Mouse (Mus musculus): ENCODE measurements at regions not wholly inside any gene's neighbourhood (a gene's known extent, or its start where the extent isn't known, plus 50 kb on each side); places are given as distances from the start of the nearest gene placed in this dataset.

- TF ChIP-seq EP300 (IDR thresholded peaks at IDR 0.05; ENCODE audit: low read depth), result no peak
- peak; percentile 71 for TF ChIP-seq CTCF (IDR thresholded peaks at IDR 0.05; ENCODE audit: low read depth)
- Histone ChIP-seq H3K36me3 (replicated peaks; ENCODE audit: control insufficient read depth, insufficient read depth, low read depth) (no peaks in the 10 kb centered on the region), H3K27ac (no peak overlapping the region), H3K4me2 (ENCODE audit: low read depth) (no peak overlapping the region), H3K27me3 (ENCODE audit: control insufficient read depth, insufficient read depth, low read length) (no peaks in the 10 kb centered on the region), H3K4me3 (ENCODE audit: insufficient read depth in 1 of 2, low read depth in 2 of 2, low read length in 2 of 2) (no peak overlapping the region), H3K9me3 (ENCODE audit: control insufficient read depth, low read length) (no peaks in the 10 kb centered on the region), H3K4me1 (replicated peaks; ENCODE audit: control insufficient read depth in 2 of 2, insufficient read depth in 2 of 2, low read length in 1 of 2) (no peaks in the 10 kb centered on the region), H3K9ac (replicated peaks) (no peak overlapping the region)
- ATAC-seq (ENCODE audit: insufficient read depth) (no peak), DNase-seq (ENCODE audit: low read depth in 3 of 3, low spot score in 3 of 3) (peak in 2 of 3 experiments; percentile 1 to 4)
- 61% methylated on average over 6 of the region's 6 CpGs for whole genome bisulfite sequencing (ENCODE audit: insufficient replicate concordance)
These were observed 705.2 kb upstream of the 4930444P10Rik start for GRCm38 (mm10) chr1:16798292-16798691.

- no peak overlapping the region for H3K4me3 ChIP-seq (ENCODE audit: insufficient read depth in 1 of 2, low read depth in 2 of 2, low read length in 2 of 2)
- H3K27ac ChIP-seq, result no peak overlapping the region
- ATAC-seq (ENCODE audit: insufficient read depth) (no peak), DNase-seq (ENCODE audit: low read depth in 3 of 3, low spot score in 3 of 3) (no peak)
- H3K4me1 ChIP-seq (replicated peaks; ENCODE audit: control insufficient read depth in 2 of 2, insufficient read depth in 2 of 2, low read length in 1 of 2), result no peaks in the 10 kb centered on the region
- H3K4me2 ChIP-seq (ENCODE audit: low read depth), result no peak overlapping the region
- no peaks in the 10 kb centered on the region for H3K27me3 ChIP-seq (ENCODE audit: control insufficient read depth, insufficient read depth, low read length)
- no peak overlapping the region for H3K9ac ChIP-seq (replicated peaks)
- H3K36me3 ChIP-seq (replicated peaks; ENCODE audit: control insufficient read depth, insufficient read depth, low read depth), result no peaks in the 10 kb centered on the region
- WGBS (ENCODE audit: insufficient replicate concordance), result 88% methylated on average over 1 of the region's 1 CpGs
- no peak for TF ChIP-seq EP300 (IDR thresholded peaks at IDR 0.05; ENCODE audit: low read depth)
- no peak for TF ChIP-seq CTCF (IDR thresholded peaks at IDR 0.05; ENCODE audit: low read depth)
- no peaks in the 10 kb centered on the region for H3K9me3 ChIP-seq (ENCODE audit: control insufficient read depth, low read length)
These were observed 703.3 kb upstream of the 4930444P10Rik start for GRCm38 (mm10) chr1:16796449-16796848.

- no peak overlapping the region for H3K4me3 ChIP-seq (ENCODE audit: insufficient read depth in 1 of 2, low read depth in 2 of 2, low read length in 2 of 2)
- no peak overlapping the region for H3K4me2 ChIP-seq (ENCODE audit: low read depth)
- no peak for ATAC-seq (ENCODE audit: insufficient read depth)
- TF ChIP-seq CTCF (IDR thresholded peaks at IDR 0.05; ENCODE audit: low read depth) (no peak), EP300 (IDR thresholded peaks at IDR 0.05; ENCODE audit: low read depth) (no peak)
- DNase-seq (ENCODE audit: low read depth in 3 of 3, low spot score in 3 of 3), result no peak
- H3K9me3 ChIP-seq (ENCODE audit: control insufficient read depth, low read length), result no peaks in the 10 kb centered on the region
- no peak overlapping the region for H3K27ac ChIP-seq
- H3K27me3 ChIP-seq (ENCODE audit: control insufficient read depth, insufficient read depth, low read length), result no peaks in the 10 kb centered on the region
- WGBS (ENCODE audit: insufficient replicate concordance), result 61% methylated on average over 4 of the region's 4 CpGs
- no peaks in the 10 kb centered on the region for H3K36me3 ChIP-seq (replicated peaks; ENCODE audit: control insufficient read depth, insufficient read depth, low read depth)
- no peaks in the 10 kb centered on the region for H3K4me1 ChIP-seq (replicated peaks; ENCODE audit: control insufficient read depth in 2 of 2, insufficient read depth in 2 of 2, low read length in 1 of 2)
- H3K9ac ChIP-seq (replicated peaks), result no peak overlapping the region
These were observed 697.7 kb upstream of the 4930444P10Rik start for GRCm38 (mm10) chr1:16790733-16791309.

- no peak overlapping the region for H3K4me2 ChIP-seq (ENCODE audit: low read depth)
- no peaks in the 10 kb centered on the region for H3K4me1 ChIP-seq (replicated peaks; ENCODE audit: control insufficient read depth in 2 of 2, insufficient read depth in 2 of 2, low read length in 1 of 2)
- no peak overlapping the region for H3K27ac ChIP-seq
- H3K27me3 ChIP-seq (ENCODE audit: control insufficient read depth, insufficient read depth, low read length), result no peaks in the 10 kb centered on the region
- no peak for DNase-seq (ENCODE audit: low read depth in 3 of 3, low spot score in 3 of 3)
- H3K4me3 ChIP-seq (ENCODE audit: insufficient read depth in 1 of 2, low read depth in 2 of 2, low read length in 2 of 2), result no peak overlapping the region
- TF ChIP-seq CTCF (IDR thresholded peaks at IDR 0.05; ENCODE audit: low read depth), result no peak
- no peak for TF ChIP-seq EP300 (IDR thresholded peaks at IDR 0.05; ENCODE audit: low read depth)
- ATAC-seq (ENCODE audit: insufficient read depth), result no peak
- no peak overlapping the region for H3K9ac ChIP-seq (replicated peaks)
- no peaks in the 10 kb centered on the region for H3K9me3 ChIP-seq (ENCODE audit: control insufficient read depth, low read length)
- WGBS (ENCODE audit: insufficient replicate concordance), result 35% methylated on average over 1 of the region's 1 CpGs
- H3K36me3 ChIP-seq (replicated peaks; ENCODE audit: control insufficient read depth, insufficient read depth, low read depth), result no peaks in the 10 kb centered on the region
These were observed 686.7 kb upstream of the 4930444P10Rik start for GRCm38 (mm10) chr1:16779791-16780190.

GRCm38 (mm10) chr1:16760951-16761350 lies 667.8 kb upstream of the 4930444P10Rik start:
- Histone ChIP-seq H3K4me2 (ENCODE audit: low read depth) (no peak overlapping the region), H3K4me1 (replicated peaks; ENCODE audit: control insufficient read depth in 2 of 2, insufficient read depth in 2 of 2, low read length in 1 of 2) (no peaks in the 10 kb centered on the region), H3K4me3 (ENCODE audit: insufficient read depth in 1 of 2, low read depth in 2 of 2, low read length in 2 of 2) (no peak overlapping the region), H3K36me3 (replicated peaks; ENCODE audit: control insufficient read depth, insufficient read depth, low read depth) (no peaks in the 10 kb centered on the region), H3K27ac (no peak overlapping the region), H3K9ac (replicated peaks) (no peak overlapping the region), H3K27me3 (ENCODE audit: control insufficient read depth, insufficient read depth, low read length) (no peaks in the 10 kb centered on the region), H3K9me3 (ENCODE audit: control insufficient read depth, low read length) (no peaks in the 10 kb centered on the region)
- DNase-seq (ENCODE audit: low read depth in 3 of 3, low spot score in 3 of 3), result no peak
- ATAC-seq (ENCODE audit: insufficient read depth), result no peak
- TF ChIP-seq CTCF (IDR thresholded peaks at IDR 0.05; ENCODE audit: low read depth) (no peak), EP300 (IDR thresholded peaks at IDR 0.05; ENCODE audit: low read depth) (no peak)
- 59% methylated on average over 1 of the region's 1 CpGs for WGBS (ENCODE audit: insufficient replicate concordance)
